Mouse (Mus musculus) CD4-positive naive resting alpha-beta T cell, adult 57 days (primary cell): ENCODE data around the gene Gm8180. TPM values are rescaled to one million over a fixed set of nuclear protein-coding genes. Genes with fewer than 3 reads are reported as not detected.

Experiments used
- total RNA-seq: library from RNA; stranded (reverse); gene quantifications from one replicate; pipeline ENCODE4 v1.2.4, GENCODE M21; 2023

Gm8180 gene
- not detected for total RNA-seq

DNA sequence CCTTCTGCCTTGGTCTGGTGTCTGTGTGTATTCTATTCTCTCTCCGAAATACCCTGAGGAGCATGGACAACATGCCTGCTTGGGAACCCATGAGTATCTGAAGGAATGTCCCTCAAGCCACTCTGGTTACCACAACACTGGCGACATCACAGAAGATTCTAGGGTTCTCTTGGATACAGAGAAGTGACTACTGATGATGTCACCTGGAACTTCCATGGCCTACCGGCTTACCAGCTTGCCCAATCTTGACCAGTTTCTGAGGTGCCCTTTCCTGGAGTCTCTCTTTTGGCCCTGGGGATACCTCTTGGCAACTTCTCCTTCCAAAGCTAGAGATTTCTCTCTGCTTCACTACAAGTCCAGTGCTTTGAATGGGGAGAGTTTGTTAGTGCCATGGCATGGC is at the start of gene Gm8180:
Gene Gm8180, minus strand, starts transcription at position 101 of the 400 bp plus-strand sequence.

DNA sequence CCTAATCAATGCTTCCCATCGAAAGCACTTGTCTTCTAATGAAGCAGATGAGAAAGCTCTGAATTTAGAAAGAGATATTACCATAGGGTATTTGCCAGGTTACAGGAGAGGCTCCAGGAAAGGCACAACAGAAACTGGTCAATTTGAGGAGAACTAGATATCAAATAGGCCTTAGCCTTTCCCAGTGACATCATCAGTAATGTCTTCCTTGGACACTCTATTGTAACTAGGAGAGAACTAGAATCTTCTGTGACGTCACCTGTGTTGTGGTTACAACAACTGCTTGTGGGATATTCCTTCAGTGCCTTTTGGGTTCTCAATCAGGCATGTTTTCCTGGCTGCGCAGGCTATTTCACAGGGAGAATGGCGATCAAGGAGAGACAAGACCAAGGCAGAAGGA is 37.0 kb downstream of the Gm8180 start, which contains the start of gene Gm6526:
Gene Gm6526, plus strand, starts transcription at position 301 of the 400 bp plus-strand sequence.

Other genes with a start within 250 kb of the Gm8180 start
- gene Gm5799, start 241.2 kb downstream of the Gm8180 start, total RNA-seq, result not detected
- gene Gm17654, start 205.6 kb downstream of the Gm8180 start, total RNA-seq, result not detected
- not detected for gene Gm10375, start 176.7 kb downstream of the Gm8180 start, total RNA-seq
- not detected for gene Gm8165, start 107.5 kb downstream of the Gm8180 start, total RNA-seq
- gene Gm7324, start 86.9 kb downstream of the Gm8180 start, total RNA-seq, result 0.83 TPM
- gene Gm16506, start 57.3 kb downstream of the Gm8180 start, total RNA-seq, result not detected
- gene Gm6526, start 36.9 kb downstream of the Gm8180 start, total RNA-seq, result not detected
- not detected for gene Ear1, start 90.8 kb upstream of the Gm8180 start, total RNA-seq
- gene Ear10, start 138.8 kb upstream of the Gm8180 start, total RNA-seq, result not detected
- gene Gm8113, start 140.6 kb upstream of the Gm8180 start, total RNA-seq, result not detected
- not detected for gene Ang5, start 172.3 kb upstream of the Gm8180 start, total RNA-seq
- gene Ang6, start 217.5 kb upstream of the Gm8180 start, total RNA-seq, result not detected